Mouse (Mus musculus) urinary bladder, postnatal 10 days (tissue): ENCODE data around the gene Stc2.

ENCODE experiments used
- DNase-seq: peaks from one replicate; pipeline ENCODE4 v3.0.0; 2022; ENCODE audit warnings: low spot score

Stc2 gene

DNA sequence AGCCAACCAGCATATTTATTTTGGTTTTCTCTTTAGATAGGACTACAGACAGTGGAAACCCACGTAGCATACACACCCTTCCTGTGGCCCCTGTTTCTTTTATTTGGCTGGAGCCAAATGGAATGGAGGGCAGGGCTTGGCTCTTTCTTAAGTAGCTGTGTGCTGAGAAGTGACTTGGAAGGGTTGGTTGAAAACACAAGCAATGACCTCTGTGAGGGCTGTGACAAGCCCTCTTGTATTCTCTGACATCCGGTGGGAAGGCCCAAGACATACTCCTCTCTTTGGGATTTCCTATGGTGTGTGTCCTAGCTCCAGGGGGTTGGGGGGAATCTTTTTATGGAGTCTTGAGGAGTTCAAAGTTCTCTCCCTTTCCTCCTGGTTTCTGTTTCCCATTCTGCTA is 3.5 kb downstream of the Stc2 start:
- DNase-seq = no peak

DNA sequence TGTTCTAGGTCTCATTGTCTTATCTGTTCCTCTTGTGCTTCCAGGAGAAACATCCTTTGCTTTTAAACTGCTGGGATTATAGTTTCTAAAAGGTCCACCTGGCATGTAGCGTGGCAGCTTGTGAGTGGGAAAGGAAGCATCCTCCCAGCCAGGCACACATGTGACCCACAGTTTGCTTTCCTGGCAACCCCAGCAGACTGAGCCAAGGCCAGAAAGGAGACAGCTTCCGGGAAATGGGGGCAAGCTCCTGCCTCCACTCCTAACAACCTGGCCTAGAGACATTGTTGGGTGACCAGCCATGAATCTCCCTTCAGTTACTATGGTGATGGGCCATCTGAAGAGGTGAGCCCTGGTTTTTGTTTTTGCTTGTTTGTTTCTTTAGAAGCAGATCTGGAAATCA is 3.9 kb downstream of the Stc2 start:
- DNase-seq = no peak

DNA sequence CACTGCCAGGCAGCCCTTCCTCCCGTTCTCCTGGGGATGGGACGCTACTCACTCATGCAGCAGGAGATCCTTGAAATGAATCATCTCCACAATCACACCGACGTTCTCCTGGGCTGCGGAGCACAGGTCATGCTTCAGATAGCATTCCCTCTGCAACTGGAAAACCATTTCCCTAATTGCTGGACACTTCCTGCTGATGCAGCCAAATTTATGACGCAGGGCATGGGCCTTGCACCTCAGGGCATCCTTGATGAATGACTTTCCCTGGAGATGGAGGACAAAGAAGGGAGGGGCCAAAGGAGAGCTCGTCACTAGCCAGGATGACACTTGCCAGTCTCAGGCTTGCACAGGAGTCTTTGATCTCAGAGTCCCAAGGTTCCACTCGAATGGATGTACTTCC is 4.6 kb downstream of the Stc2 start:
- no peak for DNase-seq

DNA sequence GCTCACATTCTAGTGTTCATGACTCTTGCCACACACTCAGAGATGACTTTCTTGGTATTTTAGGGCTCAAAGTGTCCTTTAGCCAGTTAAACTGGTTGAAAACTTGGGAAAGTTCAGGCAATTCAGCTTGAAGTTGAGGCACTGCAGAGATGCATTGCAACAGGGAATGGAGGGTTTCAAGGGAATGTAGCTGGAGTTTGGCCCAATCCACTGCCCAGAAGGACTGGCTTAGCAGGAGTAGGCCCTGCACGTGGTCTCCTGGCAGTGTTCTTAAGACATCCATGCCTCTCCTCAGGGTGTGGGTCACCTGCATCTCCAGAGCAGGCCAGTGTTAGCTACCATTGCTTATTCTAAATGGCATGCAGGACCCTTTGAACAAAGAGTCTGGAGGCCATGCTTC is 7.0 kb downstream of the Stc2 start:
- DNase-seq = no peak

DNA sequence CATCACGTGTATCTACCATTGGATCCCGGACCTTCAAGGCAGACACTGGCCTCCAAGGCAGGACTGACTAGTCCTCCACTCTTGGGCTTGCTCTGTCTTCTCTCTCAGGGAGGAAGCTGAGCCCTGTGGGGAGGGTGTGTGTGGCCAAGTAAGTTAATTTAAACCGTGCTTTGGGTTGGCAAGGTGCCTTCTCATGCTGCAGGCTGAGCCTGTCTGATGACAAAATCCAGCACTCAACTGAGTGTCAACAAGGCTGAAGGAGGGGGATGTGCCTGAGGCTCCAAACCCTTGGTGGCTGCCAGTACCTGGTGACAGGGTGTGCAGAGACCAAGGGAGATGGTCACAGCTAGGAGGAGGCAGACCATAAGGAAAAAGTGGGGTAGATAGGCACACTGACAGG is 7.5 kb downstream of the Stc2 start:
- no peak for DNase-seq

DNA sequence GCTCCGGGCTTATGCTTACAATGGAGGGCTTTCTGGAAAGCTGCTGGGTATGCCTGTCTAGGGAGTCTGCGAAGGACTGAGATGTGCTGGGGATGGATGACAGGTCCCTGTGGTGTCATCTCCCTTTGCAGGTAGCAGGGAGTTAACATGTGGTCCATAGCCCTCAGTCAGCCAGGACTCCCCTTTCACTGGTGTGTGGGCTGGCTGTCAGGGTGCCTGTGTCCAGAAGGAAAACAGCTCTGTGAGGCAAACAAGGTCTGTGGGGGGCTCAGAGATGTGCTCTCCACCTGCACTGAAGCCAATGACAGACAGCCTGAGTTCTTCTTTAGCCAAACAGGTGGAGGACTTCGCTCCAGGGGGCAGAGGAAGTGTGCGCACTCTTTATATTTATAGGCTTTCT is 8.8 kb downstream of the Stc2 start:
- DNase-seq = no peak

DNA sequence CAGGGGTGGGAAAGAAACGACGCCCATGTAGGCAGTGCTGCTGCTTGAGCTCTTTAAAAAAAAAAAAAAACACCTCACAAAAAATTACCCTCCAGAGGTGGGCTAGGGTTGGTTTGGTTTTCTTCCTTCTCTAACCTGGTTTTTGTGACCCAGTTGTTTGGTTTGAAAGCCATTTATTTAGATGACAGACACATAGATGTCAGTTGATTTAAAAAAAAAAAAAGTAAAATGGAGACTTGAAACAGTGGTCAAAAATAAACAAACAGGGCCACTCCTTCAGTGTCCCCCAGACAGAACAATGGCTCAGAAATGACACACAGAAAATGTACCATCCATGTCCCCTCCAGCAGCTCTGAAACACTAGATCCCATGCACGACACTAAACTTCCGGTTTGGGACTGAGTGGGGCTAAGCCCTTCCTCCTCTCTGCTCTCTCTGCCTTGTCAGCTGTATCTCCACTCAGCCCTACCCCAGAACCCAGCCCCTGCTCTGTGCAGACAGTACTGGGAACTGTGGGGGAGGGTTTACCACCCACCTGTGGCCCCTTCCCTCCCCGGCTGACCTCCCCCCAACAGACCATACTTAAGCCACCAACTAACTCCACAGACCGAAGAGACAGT is 10.5 kb downstream of the Stc2 start:
- no peak for DNase-seq

DNA sequence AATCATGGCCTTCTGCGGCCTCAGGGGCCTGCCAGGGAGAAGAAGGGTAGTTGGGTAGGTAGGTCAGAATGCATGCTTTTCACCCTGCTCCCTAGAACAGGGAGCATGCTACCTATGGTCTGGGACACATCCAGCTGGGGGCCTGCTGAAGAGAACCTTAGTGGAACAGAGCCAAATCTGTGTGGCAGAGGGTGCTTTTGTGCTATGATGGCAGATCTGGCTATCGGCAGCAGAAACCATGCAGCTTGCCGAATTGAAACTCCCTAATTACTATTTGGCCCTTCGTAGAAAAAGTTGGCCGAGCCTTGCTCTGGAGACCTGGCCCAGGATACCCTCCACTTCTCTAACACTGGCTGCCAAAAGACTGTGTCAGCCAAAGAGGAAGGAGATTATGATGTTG is 11.4 kb downstream of the Stc2 start:
- DNase-seq = no peak

DNA sequence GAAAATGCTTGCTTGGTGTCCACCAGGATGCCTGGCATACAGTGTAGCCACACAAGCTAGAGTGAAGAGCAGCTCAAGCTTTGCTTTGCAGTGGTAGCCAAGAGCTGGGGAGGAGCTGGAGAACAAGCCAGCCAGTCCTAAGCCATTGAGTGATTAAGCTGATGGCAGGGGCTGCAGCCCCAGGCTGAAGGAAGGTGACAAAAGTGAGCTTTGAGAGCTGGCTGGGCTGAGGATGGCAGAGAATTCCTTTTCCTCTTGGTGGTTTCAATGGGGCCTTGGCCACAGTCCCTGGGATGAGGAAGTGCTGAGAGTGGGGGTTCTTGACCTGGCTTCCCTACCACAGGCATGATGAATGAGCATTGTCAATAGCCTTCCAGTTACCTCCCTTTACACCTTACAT is 13.0 kb downstream of the Stc2 start:
- no peak for DNase-seq

DNA sequence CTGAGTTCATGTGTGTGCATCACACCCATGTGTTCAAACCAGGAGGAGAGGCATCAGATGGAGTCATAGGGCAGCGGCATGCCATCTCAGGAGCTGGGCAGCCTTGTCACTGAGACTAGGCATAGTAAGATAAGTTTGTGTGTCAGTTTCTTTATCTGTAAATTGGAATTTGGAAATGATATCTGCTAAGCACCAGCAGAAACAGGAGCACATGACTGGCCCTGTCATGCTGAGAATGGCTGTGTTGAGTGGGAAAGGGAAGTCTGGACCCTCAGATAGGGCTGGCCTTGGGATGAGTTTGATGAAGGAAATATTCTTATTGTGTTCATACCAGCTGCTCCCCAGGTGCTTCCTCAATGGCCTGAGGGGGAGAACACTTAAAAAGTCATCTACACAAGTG is 14.1 kb downstream of the Stc2 start:
- no peak for DNase-seq

DNA sequence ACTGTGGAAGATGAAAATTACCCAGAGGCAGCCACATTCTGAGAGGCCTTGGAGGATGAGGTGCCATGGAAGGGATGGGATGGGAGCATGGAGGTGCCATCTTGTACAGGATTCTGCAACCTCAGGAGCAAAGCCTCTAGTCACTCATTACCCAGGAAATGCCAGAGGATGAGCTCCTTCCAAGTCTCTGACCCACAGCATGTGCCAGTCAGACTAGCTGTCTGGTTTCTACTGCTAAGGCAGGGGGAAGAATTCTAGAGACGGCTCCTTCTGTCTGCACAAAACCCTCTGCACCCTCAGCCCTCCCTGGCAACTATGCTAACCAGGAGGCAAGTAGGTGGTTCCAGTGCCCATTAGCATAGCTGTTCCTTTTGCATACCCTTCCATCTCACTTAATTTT is 15.4 kb downstream of the Stc2 start:
- DNase-seq = no peak
